Mouse (Mus musculus): ENCODE data around the gene Chil3. TPM values are rescaled to one million over a fixed set of nuclear protein-coding genes. Genes with fewer than 3 reads are reported as not detected.
"Not testable (repeated sequence)": the region's sequence is repeated elsewhere in the genome, so short reads cannot be mapped to it uniquely, and the experiment has no call there.

Gene Chil3
- 0.15 and 0.72 TPM in 2 replicates for polyA plus RNA-seq (2015; fragmentation: Nextera tagmentation; extraction: Ambion mirVana)

DNA sequence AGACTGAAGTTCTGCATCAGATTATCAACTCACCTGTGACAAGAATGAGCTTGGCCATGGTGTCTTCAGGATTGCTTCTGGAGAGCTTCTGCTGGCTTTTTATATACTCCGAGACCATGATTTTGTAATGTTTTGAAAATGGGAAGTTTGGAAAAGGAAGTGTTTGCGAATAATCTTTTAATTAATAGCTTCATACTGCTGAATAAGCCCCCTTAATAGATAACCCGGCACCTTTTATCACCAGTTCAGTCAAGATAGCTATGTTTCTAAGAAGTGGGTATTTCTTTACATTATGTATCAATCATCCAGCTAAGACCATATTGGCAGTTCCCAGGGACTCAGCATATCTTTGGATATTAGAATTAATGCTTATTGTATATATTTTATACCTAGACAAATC is at the start of gene Chil3:
TSS of gene Chil3 (minus strand) at position 101 of the 400 bp plus-strand sequence.
- ATAC-seq (ENCODE audit: insufficient number of reproducible peaks, low FRiP score, low TSS enrichment, low read depth): no peak
- H3K4me2 ChIP-seq: no peak within 1 kb of the TSS
- H3K4me3 ChIP-seq: no peak within 1 kb of the TSS
- H3K27me3 ChIP-seq: no peaks in the 10 kb centered on the region
- no peak within 1 kb of the TSS for H3K27ac ChIP-seq
- no peaks in the 10 kb centered on the region for H3K4me1 ChIP-seq
- H3K9ac ChIP-seq: no peak within 1 kb of the TSS
- WGBS: 66% methylated on average over 3 of the region's 3 CpGs
- H3K36me3 ChIP-seq: no peaks in the 10 kb centered on the region
- H3K9me3 ChIP-seq: peaks cover 5% of the 10 kb centered on the region; the same call in 1 of the 2 replicates

DNA sequence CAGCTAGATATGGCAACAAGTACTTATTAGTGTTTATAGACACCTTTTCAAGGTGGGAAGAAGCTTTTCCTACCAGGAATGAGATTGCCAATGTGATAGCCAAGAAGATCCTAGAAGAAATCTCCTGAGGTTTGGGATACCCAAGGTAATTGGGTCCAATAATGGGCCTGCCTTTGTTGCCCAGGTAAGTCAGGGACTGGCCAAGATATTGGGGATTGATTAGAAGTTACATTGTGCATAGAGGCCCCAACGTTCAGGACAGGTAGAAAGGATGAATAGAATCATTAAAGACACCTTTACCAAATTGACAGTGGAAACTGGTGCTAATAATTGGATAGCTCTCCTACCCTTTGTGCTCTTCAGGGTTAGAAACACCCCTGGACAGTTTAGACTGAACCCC is 30.7 kb upstream of the Chil3 start:
- ATAC-seq (ENCODE audit: insufficient number of reproducible peaks, low FRiP score, low TSS enrichment, low read depth); H3K9ac ChIP-seq; H3K4me1 ChIP-seq; H3K4me3 ChIP-seq; H3K4me2 ChIP-seq; H3K36me3 ChIP-seq; H3K27ac ChIP-seq; H3K27me3 ChIP-seq: not testable (repeated sequence)
- WGBS: 51% methylated on average over 1 of the region's 1 CpGs
- H3K9me3 ChIP-seq: 0 out of 2 replicates have a peak, but pooled peaks cover 17% of the 10 kb centered on the region

DNA sequence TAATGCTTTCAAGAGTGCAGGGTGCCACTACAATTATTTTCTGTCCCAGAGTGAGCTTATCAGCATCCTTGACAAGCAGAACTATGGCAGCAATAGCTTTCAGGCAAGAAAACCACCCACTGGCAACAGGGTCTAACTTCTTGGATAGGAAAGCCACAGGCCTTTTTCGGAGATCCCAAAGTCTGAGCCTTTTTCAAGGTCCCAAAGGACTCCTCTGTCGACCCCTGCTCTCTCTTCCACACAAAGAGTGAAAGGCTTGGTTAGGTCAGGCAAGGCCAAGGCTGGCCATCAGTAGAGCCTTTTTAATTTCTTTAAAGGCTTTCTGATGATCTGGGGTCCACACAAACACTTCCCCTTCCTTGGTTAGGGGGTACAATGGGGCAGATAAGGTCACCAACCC is 29.9 kb upstream of the Chil3 start:
- not testable (repeated sequence) for ATAC-seq (ENCODE audit: insufficient number of reproducible peaks, low FRiP score, low TSS enrichment, low read depth); H3K36me3 ChIP-seq; H3K4me3 ChIP-seq; H3K9ac ChIP-seq; H3K4me1 ChIP-seq; H3K27ac ChIP-seq; H3K4me2 ChIP-seq; H3K27me3 ChIP-seq
- 66% methylated on average over 2 of the region's 2 CpGs for WGBS
- 0 out of 2 replicates have a peak, but pooled peaks cover 17% of the 10 kb centered on the region for H3K9me3 ChIP-seq

DNA sequence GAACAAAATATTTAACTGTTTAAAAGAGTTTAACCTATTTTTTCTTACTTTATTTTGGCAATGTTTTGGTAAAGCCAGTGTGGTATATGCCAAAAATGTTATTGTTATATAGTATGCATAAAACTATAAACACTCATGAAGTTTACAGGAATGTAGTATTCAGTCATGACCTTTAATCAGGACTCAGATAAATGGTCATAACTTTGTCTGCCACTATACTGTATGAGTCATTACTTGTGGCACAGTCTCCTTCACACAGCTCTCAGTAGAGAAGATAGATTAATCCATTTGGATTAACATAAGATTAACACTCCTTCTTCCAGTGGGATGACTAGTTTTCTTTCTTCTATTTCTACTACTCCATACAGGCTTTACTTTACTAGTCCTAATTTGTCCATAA is 28.9 kb upstream of the Chil3 start:
- Histone ChIP-seq H3K4me3 (no peak overlapping the region), H3K9me3 (0 out of 2 replicates have a peak, but pooled peaks cover 17% of the 10 kb centered on the region), H3K4me2 (no peak overlapping the region), H3K9ac (no peak overlapping the region), H3K4me1 (no peaks in the 10 kb centered on the region), H3K27me3 (no peaks in the 10 kb centered on the region), H3K36me3 (no peaks in the 10 kb centered on the region), H3K27ac (no peak overlapping the region)
- no peak for ATAC-seq (ENCODE audit: insufficient number of reproducible peaks, low FRiP score, low TSS enrichment, low read depth)

DNA sequence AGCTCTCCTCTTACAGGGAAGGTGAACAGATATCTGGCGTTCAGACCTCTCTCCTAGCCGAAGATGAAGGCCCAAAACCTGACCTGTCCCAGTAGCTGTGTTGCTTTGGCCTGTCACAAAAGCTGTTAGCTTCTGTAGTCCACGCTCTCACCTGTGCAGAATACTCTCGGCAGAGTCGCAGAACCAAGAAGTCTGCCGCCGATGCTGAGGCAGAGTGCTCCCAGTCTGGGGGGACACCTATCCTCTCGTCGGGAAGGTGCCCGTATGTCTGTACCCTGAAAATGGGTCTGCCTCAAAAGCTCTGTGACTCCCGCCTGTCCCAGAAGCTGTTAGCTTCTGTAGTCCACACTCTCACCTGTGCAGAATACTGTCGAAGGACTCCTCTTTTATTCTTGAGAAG is 28.1 kb upstream of the Chil3 start:
- Histone ChIP-seq H3K4me2 (no peak overlapping the region), H3K9ac (no peak overlapping the region), H3K9me3 (0 out of 2 replicates have a peak, but pooled peaks cover 17% of the 10 kb centered on the region), H3K27me3 (no peaks in the 10 kb centered on the region), H3K36me3 (no peaks in the 10 kb centered on the region), H3K4me3 (no peak overlapping the region), H3K27ac (no peak overlapping the region), H3K4me1 (no peaks in the 10 kb centered on the region)
- no peak for ATAC-seq (ENCODE audit: insufficient number of reproducible peaks, low FRiP score, low TSS enrichment, low read depth)
- 87% methylated on average over 12 of the region's 12 CpGs for WGBS

DNA sequence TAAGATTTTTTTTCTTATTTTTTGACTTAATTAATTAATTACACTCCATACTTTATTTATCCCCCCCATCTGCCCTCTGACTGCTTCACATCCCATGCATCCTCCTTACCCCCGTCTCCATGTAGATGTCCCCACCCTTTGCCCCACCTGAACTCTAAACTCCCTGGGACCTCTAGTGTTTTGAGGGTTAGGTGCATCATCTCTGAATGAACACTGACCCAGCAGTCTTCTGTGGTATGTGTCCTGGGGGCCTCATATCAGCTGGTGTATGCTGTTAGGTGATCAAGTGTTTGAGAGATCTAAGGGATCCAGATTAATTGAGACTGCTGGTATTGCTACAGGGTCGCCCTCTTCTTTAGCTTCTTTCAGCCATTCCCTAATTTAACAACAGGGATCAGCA is 20.6 kb upstream of the Chil3 start:
- Histone ChIP-seq H3K36me3 (no peaks in the 10 kb centered on the region), H3K4me3 (no peak overlapping the region), H3K27ac (no peak overlapping the region), H3K4me1 (no peaks in the 10 kb centered on the region), H3K9me3 (peaks cover 20% of the 10 kb centered on the region; the same call in 1 of the 2 replicates), H3K9ac (no peak overlapping the region), H3K27me3 (no peaks in the 10 kb centered on the region), H3K4me2 (no peak overlapping the region)
- WGBS: 80% methylated on average over 2 of the region's 2 CpGs
- peak; percentile 65; the same call in 1 of the 2 replicates for ATAC-seq (ENCODE audit: insufficient number of reproducible peaks, low FRiP score, low TSS enrichment, low read depth)

DNA sequence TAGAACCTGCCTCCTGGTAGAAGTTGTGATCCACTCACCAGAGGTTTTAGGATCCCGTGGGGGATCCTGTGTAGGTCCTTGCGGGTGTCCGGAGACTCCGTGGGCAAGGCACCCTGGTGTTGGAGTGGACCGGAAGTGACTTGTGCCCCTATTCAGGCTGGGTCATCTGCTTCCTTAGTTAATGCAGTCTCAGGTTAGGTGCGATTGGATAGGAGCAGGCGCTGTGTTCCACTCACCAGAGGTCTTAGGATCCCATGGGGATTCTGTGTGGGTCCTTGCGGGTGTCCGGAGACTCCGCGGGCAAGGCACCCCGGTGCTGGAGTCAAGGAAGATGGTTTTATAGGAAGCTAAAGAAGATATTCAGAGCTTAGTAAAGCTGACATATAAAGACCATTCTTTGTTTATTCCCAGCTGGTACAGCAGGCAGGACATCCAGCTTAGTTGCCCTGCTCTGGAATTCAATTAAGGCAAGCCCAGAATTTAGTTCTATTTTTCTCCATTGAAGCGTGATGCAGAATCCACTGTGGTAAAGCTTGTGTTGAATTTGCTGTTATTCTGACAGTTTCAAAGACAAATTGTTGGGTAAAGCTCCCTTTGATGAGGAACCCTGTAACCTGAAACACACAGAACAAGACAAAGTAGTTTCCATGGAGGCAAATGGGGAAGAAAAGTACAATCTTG is 10.3 kb upstream of the Chil3 start:
- Histone ChIP-seq H3K27me3 (no peaks in the 10 kb centered on the region), H3K4me1 (no peaks in the 10 kb centered on the region), H3K4me3 (no peak overlapping the region), H3K9me3 (peaks cover 19% of the 10 kb centered on the region; the same call in 1 of the 2 replicates), H3K4me2 (no peak overlapping the region), H3K36me3 (no peaks in the 10 kb centered on the region), H3K27ac (no peak overlapping the region), H3K9ac (no peak overlapping the region)
- no peak for ATAC-seq (ENCODE audit: insufficient number of reproducible peaks, low FRiP score, low TSS enrichment, low read depth)
- WGBS: 84% methylated on average over 13 of the region's 13 CpGs

DNA sequence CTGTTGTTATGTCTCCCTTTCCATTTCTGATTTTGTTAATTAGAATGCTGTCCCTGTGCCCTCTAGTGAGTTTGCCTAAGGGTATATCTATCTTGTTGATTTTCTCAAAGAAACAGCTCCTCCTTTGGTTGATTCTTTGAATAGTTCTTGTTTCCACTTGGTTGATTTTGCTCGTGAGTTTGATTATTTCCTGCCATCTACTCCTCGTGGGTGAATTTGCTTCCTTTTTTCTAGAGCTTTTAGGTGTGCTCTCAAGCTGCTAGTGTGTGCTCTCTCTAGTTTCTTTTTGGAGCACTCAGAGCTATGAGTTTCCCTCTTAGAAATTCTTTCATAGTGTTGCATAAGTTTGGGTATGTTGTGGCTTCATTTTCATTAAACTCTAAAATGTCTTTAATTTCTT is 7.6 kb upstream of the Chil3 start:
- H3K4me1 ChIP-seq; H3K36me3 ChIP-seq; H3K4me2 ChIP-seq; H3K27me3 ChIP-seq; H3K4me3 ChIP-seq; H3K9ac ChIP-seq; H3K27ac ChIP-seq; ATAC-seq (ENCODE audit: insufficient number of reproducible peaks, low FRiP score, low TSS enrichment, low read depth): not testable (repeated sequence)
- WGBS: 66% methylated on average over 2 of the region's 2 CpGs
- H3K9me3 ChIP-seq: peaks cover 18% of the 10 kb centered on the region; the same call in 1 of the 2 replicates

DNA sequence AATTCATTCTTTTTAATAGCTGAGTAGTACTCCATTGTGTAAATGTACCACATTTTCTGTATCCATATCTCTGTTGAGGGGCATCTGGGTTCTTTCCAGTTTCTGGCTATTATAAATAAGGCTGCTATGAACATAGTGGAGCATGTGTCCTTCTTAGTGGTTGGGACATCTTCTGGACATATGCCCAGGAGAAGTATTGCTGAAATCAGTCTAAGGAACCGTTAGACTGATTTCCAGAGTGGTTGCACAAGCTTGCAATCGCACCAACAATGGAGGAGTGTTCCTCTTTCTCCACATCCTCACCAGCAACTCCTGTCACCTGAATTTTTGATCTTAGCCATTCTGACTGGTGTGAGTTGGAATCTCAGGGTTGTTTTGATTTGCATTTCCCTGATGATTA is 5.1 kb upstream of the Chil3 start:
- not testable (repeated sequence) for H3K4me2 ChIP-seq; H3K4me1 ChIP-seq; ATAC-seq (ENCODE audit: insufficient number of reproducible peaks, low FRiP score, low TSS enrichment, low read depth); H3K4me3 ChIP-seq; H3K27ac ChIP-seq; H3K9ac ChIP-seq; H3K27me3 ChIP-seq; H3K36me3 ChIP-seq
- 74% methylated on average over 2 of the region's 2 CpGs for WGBS
- H3K9me3 ChIP-seq: peaks cover 11% of the 10 kb centered on the region; the same call in 1 of the 2 replicates

DNA sequence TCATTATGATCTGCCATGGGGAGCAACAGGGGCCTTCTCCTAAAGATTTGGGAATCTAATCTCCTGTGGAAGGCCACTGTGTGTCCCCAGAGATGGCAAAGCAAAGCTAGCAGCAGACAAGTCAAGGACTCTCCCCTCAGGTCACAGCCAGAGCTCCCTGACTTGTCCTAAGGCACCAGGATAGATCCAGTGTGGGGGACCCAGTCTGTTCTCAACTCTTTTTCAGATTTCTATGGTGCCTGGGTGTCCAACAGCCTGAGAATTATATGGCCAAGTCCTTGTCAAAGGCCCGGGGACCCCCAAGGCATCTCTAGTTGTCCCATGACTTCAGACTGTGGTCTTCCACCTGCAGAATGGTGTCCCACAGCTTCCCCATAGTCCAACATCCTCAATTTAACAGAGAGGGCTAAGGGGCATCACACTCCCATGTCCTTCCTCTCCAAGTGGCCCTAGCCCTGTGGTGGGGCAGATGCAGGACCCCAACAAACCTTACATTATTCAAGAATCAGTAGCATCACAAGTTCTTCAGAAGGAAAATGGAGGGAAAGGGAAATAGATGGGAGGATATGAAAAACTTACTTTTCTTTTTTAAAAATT is 3.9 kb upstream of the Chil3 start:
- peak; percentile 40; the same call in 1 of the 2 replicates for ATAC-seq (ENCODE audit: insufficient number of reproducible peaks, low FRiP score, low TSS enrichment, low read depth)
- H3K4me1 ChIP-seq: no peaks in the 10 kb centered on the region
- WGBS: 80% methylated on average over 1 of the region's 1 CpGs

DNA sequence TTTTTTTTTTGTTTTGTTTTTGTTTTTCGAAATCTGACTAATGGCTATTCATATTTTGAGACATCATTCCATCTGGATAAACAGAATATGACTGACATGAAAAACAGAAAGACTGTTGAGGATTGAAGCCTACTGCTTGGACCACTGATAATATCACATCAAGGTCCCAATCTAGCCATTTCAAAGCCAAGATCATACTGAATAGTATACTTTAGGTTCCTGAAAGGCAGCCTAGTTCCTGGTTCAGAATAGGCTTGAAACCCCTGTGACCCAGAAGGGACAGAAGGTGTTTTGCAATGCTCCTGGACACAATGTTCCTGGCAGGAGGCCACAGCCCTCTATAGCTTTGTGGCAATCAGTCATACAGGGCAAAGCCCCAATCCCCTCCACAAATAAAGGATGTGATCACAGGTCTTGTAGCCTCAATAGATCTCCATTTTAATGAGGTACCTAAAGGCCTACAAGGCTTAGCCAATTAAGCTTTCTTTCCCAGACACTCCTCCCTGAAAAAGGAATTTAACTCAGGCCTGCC is 3.2 kb upstream of the Chil3 start:
- WGBS: 40% methylated on average over 1 of the region's 1 CpGs
- H3K9me3 ChIP-seq: peaks cover 5% of the 10 kb centered on the region; the same call in 1 of the 2 replicates
- H3K4me1 ChIP-seq: no peaks in the 10 kb centered on the region
- H3K27me3 ChIP-seq: no peaks in the 10 kb centered on the region
- no peaks in the 10 kb centered on the region for H3K36me3 ChIP-seq
- ATAC-seq (ENCODE audit: insufficient number of reproducible peaks, low FRiP score, low TSS enrichment, low read depth): 0 out of 2 replicates have a peak, but pooled peaks have one; percentile 10
- H3K9ac ChIP-seq: no peak overlapping the region
- no peak overlapping the region for H3K4me3 ChIP-seq
- no peak overlapping the region for H3K4me2 ChIP-seq
- H3K27ac ChIP-seq: no peak overlapping the region

More for the DNA sequence above, 3.9 kb upstream of the Chil3 start:
- no peaks in the 10 kb centered on the region for H3K27me3 ChIP-seq
- H3K9ac ChIP-seq: no peak overlapping the region
- no peak overlapping the region for H3K27ac ChIP-seq
- H3K4me2 ChIP-seq: no peak overlapping the region
- no peaks in the 10 kb centered on the region for H3K36me3 ChIP-seq
- H3K9me3 ChIP-seq: peaks cover 5% of the 10 kb centered on the region; the same call in 1 of the 2 replicates
- H3K4me3 ChIP-seq: no peak overlapping the region

DNA sequence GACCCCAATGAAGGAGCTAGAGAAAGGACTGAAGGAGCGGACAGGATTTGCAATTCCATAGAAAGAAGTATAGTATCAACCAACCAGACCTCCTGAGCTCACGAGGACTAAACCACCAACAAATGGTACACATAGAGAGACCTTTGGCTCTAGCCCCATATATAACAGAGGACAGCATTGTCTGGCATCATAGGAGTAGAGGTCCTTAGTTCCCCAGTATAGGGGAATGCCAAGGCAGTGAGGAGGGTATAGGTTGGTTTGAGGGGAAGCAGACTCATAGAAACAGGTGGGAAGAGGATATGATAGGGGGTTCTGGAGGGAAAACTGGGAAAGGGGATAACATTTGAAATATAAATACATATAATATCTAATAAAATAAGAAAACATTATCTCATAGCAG is 13.0 kb downstream of the Chil3 start:
- Histone ChIP-seq H3K4me3 (no peak overlapping the region), H3K27ac (no peak overlapping the region), H3K36me3 (no peaks in the 10 kb centered on the region), H3K4me2 (no peak overlapping the region), H3K9ac (no peak overlapping the region), H3K9me3 (no peaks in the 10 kb centered on the region), H3K4me1 (no peaks in the 10 kb centered on the region), H3K27me3 (no peaks in the 10 kb centered on the region)
- ATAC-seq (ENCODE audit: insufficient number of reproducible peaks, low FRiP score, low TSS enrichment, low read depth): no peak
- WGBS: 82% methylated on average over 2 of the region's 2 CpGs

Data from limb, embryonic 15.5 days (tissue).